ENCODE assay signal across 8 mouse cellular contexts in the genomic region with DNA sequence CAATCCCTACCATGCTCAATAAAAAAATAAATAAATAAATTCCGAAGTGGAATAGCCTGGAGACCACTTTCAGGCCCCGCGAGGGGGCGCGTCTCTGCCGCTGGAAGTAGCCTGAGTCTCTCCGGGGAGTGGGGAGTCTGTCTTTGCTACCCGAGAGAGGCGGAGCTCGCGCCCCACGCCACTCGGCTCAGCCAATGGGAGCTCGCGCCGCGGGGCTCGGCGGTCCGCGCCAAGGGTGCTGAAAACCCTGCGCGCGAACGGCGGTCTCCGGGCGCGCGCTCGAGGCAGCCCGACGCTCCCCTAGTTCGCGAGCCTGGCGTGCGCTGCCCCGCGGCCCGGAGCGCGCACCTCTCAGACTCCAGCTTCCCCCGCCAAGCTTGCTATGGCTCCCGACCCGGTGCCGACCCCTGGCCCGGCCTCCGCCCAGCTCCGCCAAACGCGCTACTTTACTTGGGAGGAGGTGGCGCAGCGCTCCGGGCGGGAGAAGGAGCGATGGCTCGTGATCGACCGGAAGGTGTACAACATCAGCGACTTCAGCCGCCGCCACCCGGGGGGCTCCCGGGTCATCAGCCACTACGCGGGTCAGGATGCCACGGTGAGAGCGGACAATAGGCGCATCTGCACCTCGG. TPM values are rescaled to one million over a fixed set of nuclear protein-coding genes. Genes with fewer than 3 reads are reported as not detected.
DNase-seq lines count a peak whose midpoint lies in the region; ATAC-seq lines count a peak whose summit lies in the region.

A gene (plus strand): TSS at position 219 of the 629 bp plus-strand sequence.

- WGBS in heart, embryonic 13.5 days = under 1% methylated on average over 70 of the region's 70 CpGs
- under 1% methylated on average over 70 of the region's 70 CpGs for WGBS in liver, embryonic 12.5 days (ENCODE audit: insufficient replicate concordance)
- WGBS in stomach, embryonic 16.5 days = under 1% methylated on average over 70 of the region's 70 CpGs

- peaks cover 30% of the 10 kb centered on the region for H3K36me3 ChIP-seq in heart, embryonic 13.5 days
- H3K36me3 ChIP-seq in liver, embryonic 12.5 days = peaks cover 33% of the 10 kb centered on the region
- H3K36me3 ChIP-seq in stomach, embryonic 16.5 days (ENCODE audit: control insufficient read depth, insufficient read depth, low read length) = peaks cover 6% of the 10 kb centered on the region; the same call in 1 of the 2 replicates

- ATAC-seq in erythroid progenitor cell, adult 5-6 weeks (replicated peaks; ENCODE audit: low FRiP score, poor library complexity, severe bottlenecking) = peak; percentile 93
- ATAC-seq in heart, embryonic 13.5 days (ENCODE audit: extremely low read depth, insufficient number of reproducible peaks, low FRiP score, low TSS enrichment) = peak; percentile 90
- ATAC-seq in liver, embryonic 12.5 days = peak; percentile 93
- ATAC-seq in stomach, embryonic 16.5 days (ENCODE audit: insufficient read depth, low FRiP score) = peak; percentile 97

- no peaks in the 10 kb centered on the region for H3K27me3 ChIP-seq in heart, embryonic 13.5 days (replicated peaks)
- H3K27me3 ChIP-seq in liver, embryonic 12.5 days (replicated peaks) = no peaks in the 10 kb centered on the region
- no peaks in the 10 kb centered on the region for H3K27me3 ChIP-seq in stomach, embryonic 16.5 days (ENCODE audit: control insufficient read depth, insufficient read depth, low read length)

- H3K27ac ChIP-seq in heart, embryonic 13.5 days (replicated peaks) = peak within 1 kb of the TSS; percentile 95
- H3K27ac ChIP-seq in liver, embryonic 12.5 days = peak within 1 kb of the TSS; percentile 90
- H3K27ac ChIP-seq in stomach, embryonic 16.5 days (ENCODE audit: low read length) = peak within 1 kb of the TSS; percentile 81

- peak; percentile 92 for DNase-seq in CD4-positive helper T cell, adult 2 months (ENCODE audit: low read depth, low spot score)
- DNase-seq in brain, embryonic 18.5 days (ENCODE audit: low read depth, low spot score) = peak; percentile 93
- peak; percentile 97 for DNase-seq in kidney, postnatal 10 days
- DNase-seq in neural tube, embryonic 10.5 days (ENCODE audit: extremely low spot score, low spot score) = peak; percentile 94

- peak within 1 kb of the TSS; percentile 80 for H3K4me3 ChIP-seq in heart, embryonic 13.5 days
- H3K4me3 ChIP-seq in liver, embryonic 12.5 days = peak within 1 kb of the TSS; percentile 90
- peak within 1 kb of the TSS; percentile 61 for H3K4me3 ChIP-seq in stomach, embryonic 16.5 days (replicated peaks; ENCODE audit: low read length)

- H3K4me1 ChIP-seq in heart, embryonic 13.5 days = peaks cover 31% of the 10 kb centered on the region
- peaks cover 48% of the 10 kb centered on the region for H3K4me1 ChIP-seq in liver, embryonic 12.5 days
- peaks cover 20% of the 10 kb centered on the region; the same call in 1 of the 2 replicates for H3K4me1 ChIP-seq in stomach, embryonic 16.5 days (ENCODE audit: control insufficient read depth, insufficient read depth, low read length)

- peak within 1 kb of the TSS; percentile 91 for H3K9ac ChIP-seq in heart, embryonic 13.5 days
- H3K9ac ChIP-seq in liver, embryonic 12.5 days = peak within 1 kb of the TSS; percentile 95
- peak within 1 kb of the TSS; percentile 78 for H3K9ac ChIP-seq in stomach, embryonic 16.5 days (ENCODE audit: low read length)

- H3K4me2 ChIP-seq in heart, embryonic 13.5 days = peak within 1 kb of the TSS; percentile 92
- peak within 1 kb of the TSS; percentile 77 for H3K4me2 ChIP-seq in liver, embryonic 12.5 days
- peak within 1 kb of the TSS; percentile 76 for H3K4me2 ChIP-seq in stomach, embryonic 16.5 days (ENCODE audit: low read depth, low read length)

- H3K9me3 ChIP-seq in heart, embryonic 13.5 days = no peaks in the 10 kb centered on the region
- H3K9me3 ChIP-seq in liver, embryonic 12.5 days (replicated peaks) = no peaks in the 10 kb centered on the region
- H3K9me3 ChIP-seq in stomach, embryonic 16.5 days (replicated peaks; ENCODE audit: control insufficient read depth, low read length) = no peaks in the 10 kb centered on the region

RNA-seq across cellular contexts. Expression of the gene that starts here (rescaled TPM):
- total RNA-seq in erythroid progenitor cell, adult 5-6 weeks (2015; ENCODE audit: low replicate concordance) = 68.1 and 70.8 TPM in 2 replicates
- total RNA-seq in erythroid progenitor cell, adult 5-6 weeks (2017; ENCODE audit: low replicate concordance) = 47.4 and 51.1 TPM in 2 replicates
- polyA plus RNA-seq in heart, embryonic 13.5 days (2015; fragmentation: Nextera tagmentation; extraction: Ambion mirVana) = 54.8 and 58.9 TPM in 2 replicates
- 86.4 and 91.6 TPM in 2 replicates for polyA plus RNA-seq in liver, embryonic 12.5 days (2016; fragmentation: Nextera tagmentation; extraction: Ambion mirVana)
- polyA plus RNA-seq in stomach, embryonic 16.5 days (2015; fragmentation: Nextera tagmentation; extraction: Ambion mirVana) = 107 and 117 TPM in 2 replicates

Comparison
In these comparisons a context has a peak if more than half of its experiments do, and no peak if none do; other contexts are left out.
1. Peak in every context shown above with its lines: DNase-seq, ATAC-seq, H3K4me3 ChIP-seq and H3K27ac ChIP-seq.